Mouse (Mus musculus) cortical plate, adult 2 months (tissue): ENCODE results near the gene Zfp773. TPM values are rescaled to one million over a fixed set of nuclear protein-coding genes. Genes with fewer than 3 reads are reported as not detected.

ENCODE experiments used
- H3K27ac ChIP-seq: fragments of 200-500 bp; 2 replicates; pipeline ENCODE4 v1.5.1; 2012; ENCODE audit warnings: low read length, control low read depth, inconsistent platforms; ENCODE audit not compliant: insufficient read depth
- H3K4me1 ChIP-seq: fragments of 200-500 bp; 2 replicates; pipeline ENCODE4 v1.6.1; 2011; ENCODE audit warnings: low read length; ENCODE audit not compliant: control insufficient read depth, insufficient read depth
- H3K4me3 ChIP-seq: fragments of 200-500 bp; 2 replicates; pipeline ENCODE4 v1.5.1; 2011; ENCODE audit warnings: mild to moderate bottlenecking, low read length, control low read depth; ENCODE audit not compliant: insufficient read depth
- CTCF ChIP-seq: fragments of 200-500 bp; IDR thresholded peaks from 2 replicates; pipeline ENCODE4 v1.5.1; 2011; ENCODE audit warnings: mild to moderate bottlenecking, control low read depth, low read length; ENCODE audit not compliant: insufficient read depth; ENCODE audit errors: extremely low read depth
- POLR2A ChIP-seq: fragments of 200-500 bp; IDR thresholded peaks from 2 replicates; pipeline ENCODE4 v1.6.1; 2011; ENCODE audit warnings: mild to moderate bottlenecking, low read length, control low read depth; ENCODE audit not compliant: insufficient read depth; ENCODE audit errors: extremely low read depth
- polyA plus RNA-seq: library from polyadenylated mRNA; depleted of rRNA; stranded (reverse); fragments of >200 nt; gene quantifications from 2 replicates; pipeline ENCODE4 v1.2.3, GENCODE M21; 2012; rRNA removed

Zfp773 gene
- polyA plus RNA-seq, 1 experiment: 1.1 TPM

DNA sequence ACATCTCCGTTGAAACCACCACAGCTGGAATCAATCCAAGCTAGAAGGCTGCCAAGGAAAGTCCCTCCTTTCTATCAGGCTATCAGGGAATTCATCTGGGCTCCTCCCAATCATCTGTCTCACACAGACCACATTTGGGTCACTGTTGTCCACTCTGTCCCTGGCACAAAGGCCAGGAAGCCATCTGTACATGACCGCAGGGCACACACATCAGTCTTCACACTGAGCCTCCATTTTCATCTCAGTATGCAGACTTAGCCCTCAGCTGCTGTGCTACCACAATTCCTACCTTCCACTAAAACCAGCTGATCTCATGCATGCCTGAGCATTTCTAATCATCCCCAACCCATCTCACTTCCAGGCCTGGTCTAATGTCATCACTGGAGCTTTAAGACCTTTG, 18.1 kb downstream of the Zfp773 start:
- H3K4me3 ChIP-seq: no peak overlapping the region
- H3K4me1 ChIP-seq: peaks cover 1% of the 10 kb centered on the region; the same call in 1 of the 2 replicates
- TF ChIP-seq POLR2A (no peak), CTCF (no peak)
- no peak overlapping the region for H3K27ac ChIP-seq

DNA sequence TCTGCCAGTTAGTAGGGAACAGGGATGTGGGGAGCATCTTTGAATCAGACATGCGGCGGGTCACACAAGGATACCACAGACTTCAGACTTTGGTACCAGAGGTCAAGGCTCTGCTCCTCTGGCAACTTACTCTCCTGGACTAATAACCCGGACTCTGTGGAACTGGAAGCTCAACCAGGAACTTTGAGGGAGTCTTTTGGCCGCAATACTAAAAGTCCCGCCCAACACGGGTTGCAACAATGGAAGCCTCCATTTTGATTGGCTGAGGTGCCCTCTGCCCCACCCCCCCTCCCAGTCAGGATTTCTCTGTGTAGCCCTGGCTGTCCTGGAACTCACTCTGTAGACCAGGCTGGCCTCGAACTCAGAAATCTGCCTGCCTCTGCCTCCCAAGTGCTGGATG, 28.1 kb downstream of the Zfp773 start:
- H3K4me3 ChIP-seq: no peak overlapping the region
- H3K4me1 ChIP-seq: no peaks in the 10 kb centered on the region
- H3K27ac ChIP-seq: no peak overlapping the region
- TF ChIP-seq CTCF (no peak), POLR2A (no peak)

Other genes with a start within 250 kb of the Zfp773 start
- gene Aurkc, start 141.5 kb downstream of the Zfp773 start, polyA plus RNA-seq: 0.23 and 0.29 TPM in 2 replicates
- 14.3 and 15.6 TPM in 2 replicates for gene Zfp954, start 15.3 kb downstream of the Zfp773 start, polyA plus RNA-seq
- gene Zfp418, start 34.6 kb upstream of the Zfp773 start, polyA plus RNA-seq: 2.7 and 2.8 TPM in 2 replicates
- gene Zfp772, start 73.2 kb upstream of the Zfp773 start, polyA plus RNA-seq: 16.3 and 17.6 TPM in 2 replicates
- gene Vmn2r29, start 110.6 kb upstream of the Zfp773 start, polyA plus RNA-seq: 3.9 and 4.7 TPM in 2 replicates
- 8.3 and 9.2 TPM in 2 replicates for gene Gm45844, start 141.5 kb upstream of the Zfp773 start, polyA plus RNA-seq
- gene Clcn4, start 164.1 kb upstream of the Zfp773 start, polyA plus RNA-seq: 94.9 and 96.7 TPM in 2 replicates
- 0.02 TPM in 1 of 2 replicates, not detected in the other for gene Vmn2r30, start 200.9 kb upstream of the Zfp773 start, polyA plus RNA-seq
- gene Gm45783, start 237.8 kb upstream of the Zfp773 start, polyA plus RNA-seq: 0.17 TPM in 1 of 2 replicates, not detected in the other